Mouse (Mus musculus) ES-Bruce4 (cell line): ENCODE results near the gene Gm8362.
"Not testable (repeated sequence)": the region's sequence is repeated elsewhere in the genome, so short reads cannot be mapped to it uniquely, and the experiment has no call there.

Source experiments
- EP300 ChIP-seq: IDR thresholded peaks from 2 replicates; pipeline ENCODE4 v1.6.1; 2011; ENCODE audit warnings: low read depth, low read length; ENCODE audit not compliant: insufficient read depth
- POLR2A ChIP-seq: IDR thresholded peaks from one replicate; pipeline ENCODE4 v1.8.1; 2011; ENCODE audit warnings: low read length; ENCODE audit not compliant: insufficient read depth

DNA sequence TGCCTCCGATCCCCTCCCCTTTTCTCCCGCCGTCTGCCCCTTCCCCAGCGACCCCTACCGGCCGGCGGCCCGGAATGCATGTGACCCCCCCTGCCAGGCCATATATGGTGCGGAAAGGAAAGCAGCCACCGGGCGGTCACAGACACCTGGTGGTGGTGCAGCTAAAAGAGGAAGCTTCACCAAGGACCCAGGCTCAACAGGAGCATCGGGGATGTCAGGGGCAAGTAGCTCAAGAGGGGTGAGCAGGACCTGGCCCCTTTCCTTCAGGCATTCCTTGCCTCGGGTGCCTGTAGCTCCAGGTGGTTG is 17.0 kb downstream of the Gm8362 start:
- not testable (repeated sequence) for TF ChIP-seq EP300, POLR2A
